In the genomic region with DNA sequence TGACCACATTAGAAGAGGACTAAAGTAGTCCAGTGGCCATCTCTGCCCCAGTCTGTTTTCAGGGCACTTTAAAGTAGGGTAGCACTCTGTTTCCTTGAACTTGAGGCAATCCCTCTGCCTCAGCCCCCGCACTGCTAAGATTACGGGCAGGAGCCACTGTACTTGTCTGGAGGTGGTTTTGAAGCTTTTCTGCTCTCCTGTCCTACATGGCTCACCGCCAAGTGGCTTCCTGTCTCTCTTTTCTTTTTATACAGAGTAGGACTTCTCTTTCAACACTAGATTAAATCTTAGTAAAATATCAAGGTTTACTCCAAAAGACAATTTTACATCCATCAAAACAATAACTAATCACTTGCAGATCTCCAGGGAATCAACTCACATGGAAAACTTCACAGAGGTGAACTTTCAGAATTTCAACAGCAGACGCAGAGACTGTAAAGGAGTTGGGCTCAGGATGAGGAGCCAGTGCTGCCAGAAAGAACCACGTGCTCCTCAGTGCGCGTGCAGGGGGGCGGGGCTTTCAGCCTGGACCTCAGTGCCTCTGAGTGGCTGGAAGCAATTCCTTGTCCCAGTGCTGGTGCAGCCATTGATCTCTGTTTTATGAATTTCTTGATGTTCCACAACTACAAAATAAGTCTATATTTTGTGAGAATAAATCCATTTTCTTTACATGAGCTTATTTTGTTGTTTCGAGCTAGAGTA, we compare ENCODE assay signal across 17 mouse cellular contexts. TPM values are rescaled to one million over a fixed set of nuclear protein-coding genes. Genes with fewer than 3 reads are reported as not detected.
A peak's percentile ranks its signal among the peaks of the same experiment; 100 is the strongest.
DNase-seq lines count a peak whose midpoint lies in the region; ATAC-seq lines count a peak whose summit lies in the region.
"Had no signal": no experiment of that assay in that cellular context is flagged by ENCODE, and none has a peak within 500 bp of the region (broad histone marks: within the 10 kb centered on the region; RNA-seq: fewer than 3 reads in every experiment).

No protein-coding gene starts in this region.

- WGBS in heart, embryonic 12.5 days = 52% methylated on average over 9 of the region's 9 CpGs

- H3K9me3 ChIP-seq in heart, embryonic 12.5 days (replicated peaks) = peaks cover 4% of the 10 kb centered on the region; the same call in 1 of the 2 replicates
- H3K9me3 ChIP-seq: embryonic facial prominence, embryonic 13.5 days; limb, embryonic 12.5 days; midbrain, embryonic 10.5 days had no signal

- 0 out of 2 replicates have a peak, but pooled peaks cover 4% of the 10 kb centered on the region for H3K4me1 ChIP-seq in heart, embryonic 12.5 days (replicated peaks)
- H3K4me1 ChIP-seq: embryonic facial prominence, embryonic 13.5 days; limb, embryonic 12.5 days had no signal

- DNase-seq in gastrocnemius, postnatal 10 days = peak; percentile 7
- DNase-seq in gastrocnemius, adult 8-10 months (ENCODE audit: low spot score in 2 of 2) = no peak
- peak; percentile 17 for DNase-seq in ovary, postnatal 36 days (ENCODE audit: low spot score)
- no peak for DNase-seq in ovary, postnatal 10 days (ENCODE audit: low spot score)
- DNase-seq in R1 (ENCODE audit: low read depth, low spot score) = peak; percentile 38
- DNase-seq in testis, postnatal 14 days (ENCODE audit: low spot score) = peak; percentile 20
- DNase-seq: heart, postnatal 10 days; layer of hippocampus, postnatal 36 days; liver, postnatal 0 days had no signal

- H3K9ac ChIP-seq in heart, embryonic 12.5 days = no peak overlapping the region
- H3K9ac ChIP-seq: embryonic facial prominence, embryonic 13.5 days; limb, embryonic 12.5 days; liver, postnatal 0 days had no signal

- ATAC-seq in heart, embryonic 12.5 days (ENCODE audit: insufficient number of reproducible peaks, low FRiP score) = no peak
- ATAC-seq: forebrain, embryonic 16.5 days; hindbrain, embryonic 16.5 days; liver, postnatal 0 days had no signal

- H3K36me3 ChIP-seq in heart, embryonic 12.5 days = no peaks in the 10 kb centered on the region
- H3K36me3 ChIP-seq: embryonic facial prominence, embryonic 13.5 days; limb, embryonic 12.5 days; midbrain, embryonic 10.5 days had no signal

- no peaks in the 10 kb centered on the region for H3K27me3 ChIP-seq in heart, embryonic 12.5 days (replicated peaks)
- H3K27me3 ChIP-seq: embryonic facial prominence, embryonic 13.5 days; limb, embryonic 12.5 days had no signal

- H3K27ac ChIP-seq in heart, embryonic 12.5 days (ENCODE audit: poor library complexity, severe bottlenecking) = no peak overlapping the region
- H3K27ac ChIP-seq: embryonic facial prominence, embryonic 13.5 days; kidney, postnatal 0 days; limb, embryonic 12.5 days; midbrain, embryonic 10.5 days had no signal

- H3K4me3 ChIP-seq in heart, embryonic 12.5 days = no peak overlapping the region
- H3K4me3 ChIP-seq: embryonic facial prominence, embryonic 13.5 days; limb, embryonic 12.5 days; midbrain, embryonic 10.5 days had no signal

- no peak overlapping the region for H3K4me2 ChIP-seq in heart, embryonic 12.5 days
- H3K4me2 ChIP-seq: embryonic facial prominence, embryonic 13.5 days; limb, embryonic 12.5 days had no signal

RNA-seq across cellular contexts. Expression of a gene that starts 29.6 kb away (rescaled TPM):
- not detected for total RNA-seq in gastrocnemius, postnatal 10 days (2021)
- under 1 TPM in 1 of 4 experiments, not detected in 3; 0.97 TPM for total RNA-seq in gastrocnemius, adult 8-10 months (2022)
- 0.13 and 0.14 TPM in 2 replicates for polyA plus RNA-seq in heart, embryonic 12.5 days (2016; fragmentation: Nextera tagmentation; extraction: Ambion mirVana)
- total RNA-seq: granulocyte monocyte progenitor cell, adult 5-6 weeks; heart, postnatal 10 days; layer of hippocampus, postnatal 36 days had no signal
- polyA plus RNA-seq: embryonic facial prominence, embryonic 13.5 days; forebrain, embryonic 16.5 days; limb, embryonic 12.5 days; midbrain, embryonic 10.5 days had no signal

RNA-seq across cellular contexts. Expression of a gene that starts 34.3 kb away (rescaled TPM):
- 10 to 100 TPM; 39.7 to 42.4 TPM for total RNA-seq in gastrocnemius, postnatal 10 days (2021)
- total RNA-seq in gastrocnemius, adult 8-10 months (2022) = 100 to 1,000 TPM; 101 to 121 (median 108) TPM
- polyA plus RNA-seq in heart, embryonic 12.5 days (2016; fragmentation: Nextera tagmentation; extraction: Ambion mirVana) = 78.0 and 85.2 TPM in 2 replicates

RNA-seq across cellular contexts. Expression of a gene that starts 57.7 kb away (rescaled TPM):
- 10 to 100 TPM; 39.9 to 42.8 TPM for total RNA-seq in gastrocnemius, postnatal 10 days (2021)
- 10 to 100 TPM; 45.7 to 56.7 (median 53.0) TPM for total RNA-seq in gastrocnemius, adult 8-10 months (2022)
- 54.9 and 62.0 TPM in 2 replicates for polyA plus RNA-seq in heart, embryonic 12.5 days (2016; fragmentation: Nextera tagmentation; extraction: Ambion mirVana)

Comparison
In these comparisons a context has a peak if more than half of its experiments do, and no peak if none do; other contexts are left out.
1. DNase-seq: peak in gastrocnemius, postnatal 10 days (single experiment), ovary, postnatal 36 days (single experiment), R1 (single experiment) and testis, postnatal 14 days (single experiment); none in gastrocnemius, adult 8-10 months (0 of 2) and ovary, postnatal 10 days (single experiment).